Mouse (Mus musculus) heart, embryonic 14.5 days (tissue): Measurements from ENCODE around the gene Actr1b. TPM values are rescaled to one million over a fixed set of nuclear protein-coding genes. Genes with fewer than 3 reads are reported as not detected.

Source experiments
- ATAC-seq: fragments of 200-750 bp; cut with Nextera tagmentation; 2 replicates; pipeline ENCODE4 v1.8.0; 2017; ENCODE audit warnings: low read depth, moderate TSS enrichment; ENCODE audit not compliant: insufficient number of reproducible peaks, insufficient read depth, low FRiP score
- H3K27ac ChIP-seq, 2 experiments: fragments of 200-500 bp in 1 of 2; fragments of 300-500 bp in 1 of 2; sonication (generic) in 1 of 2; replicated peaks in 1 of 2; 2 replicates each; pipeline ENCODE4 v1.5.1; 2012 to 2014; ENCODE audit warnings: low read depth in 2 of 2, low read length in 2 of 2, control low read depth in 1 of 2, mild to moderate bottlenecking in 1 of 2, mixed read lengths in 1 of 2; ENCODE audit not compliant: control insufficient read depth in 1 of 2, insufficient read depth in 1 of 2
- H3K27me3 ChIP-seq: fragments of 300-500 bp; sonication (generic); 2 replicates; pipeline ENCODE4 v1.6.1; 2014; ENCODE audit warnings: mild to moderate bottlenecking, low read length, control low read depth; ENCODE audit not compliant: control insufficient read depth, insufficient read depth
- H3K36me3 ChIP-seq: fragments of 300-500 bp; sonication (generic); 2 replicates; pipeline ENCODE4 v1.6.1; 2014; ENCODE audit warnings: mild to moderate bottlenecking, control low read depth, low read length, mixed read lengths; ENCODE audit not compliant: control insufficient read depth, insufficient read depth
- H3K4me1 ChIP-seq, 2 experiments: fragments of 200-500 bp in 1 of 2; fragments of 300-500 bp in 1 of 2; sonication (generic) in 1 of 2; 2 replicates each; pipeline ENCODE4 v1.6.1; 2012 to 2014; ENCODE audit warnings: low read length in 2 of 2, control low read depth in 1 of 2, mixed read lengths in 1 of 2; ENCODE audit not compliant: control insufficient read depth in 2 of 2, insufficient read depth in 2 of 2
- H3K4me2 ChIP-seq: fragments of 300-500 bp; sonication (generic); 2 replicates; pipeline ENCODE4 v1.6.1; 2014; ENCODE audit warnings: mild to moderate bottlenecking, low read length
- H3K4me3 ChIP-seq, 2 experiments: fragments of 200-500 bp in 1 of 2; fragments of 300-500 bp in 1 of 2; sonication (generic) in 1 of 2; 2 replicates each; pipeline ENCODE4 v1.5.1; 2012 to 2014; ENCODE audit warnings: low read length in 2 of 2, mild to moderate bottlenecking in 2 of 2, control low read depth in 1 of 2, low read depth in 1 of 2, moderate library complexity in 1 of 2; ENCODE audit not compliant: control insufficient read depth in 1 of 2, insufficient read depth in 1 of 2
- H3K9ac ChIP-seq: fragments of 300-500 bp; sonication (generic); 2 replicates; pipeline ENCODE4 v1.6.1; 2014; ENCODE audit warnings: mild to moderate bottlenecking, low read length
- H3K9me3 ChIP-seq: fragments of 300-500 bp; sonication (generic); 2 replicates; pipeline ENCODE4 v1.6.1; 2016; ENCODE audit warnings: low read length, control low read depth; ENCODE audit not compliant: control insufficient read depth
- WGBS: fragments of 180-500 bp; shearing (Covaris S2); extraction: QIAGEN DNeasy Blood & Tissue Kit; methylation state at CpG from one replicate; pipeline ENCODE4 v1.1.7; 2014; 5-methylcytosine and 5-hydroxymethylcytosine counted together
- polyA plus RNA-seq: library from polyadenylated mRNA; unstranded; fragments of >200 nt; fragmentation: Nextera tagmentation; extraction: Ambion mirVana; gene quantifications from 2 replicates; pipeline ENCODE4 v1.2.1, GENCODE M21; 2014

Actr1b gene
- polyA plus RNA-seq, 1 experiment from 2014 or later = 74.4 TPM

DNA sequence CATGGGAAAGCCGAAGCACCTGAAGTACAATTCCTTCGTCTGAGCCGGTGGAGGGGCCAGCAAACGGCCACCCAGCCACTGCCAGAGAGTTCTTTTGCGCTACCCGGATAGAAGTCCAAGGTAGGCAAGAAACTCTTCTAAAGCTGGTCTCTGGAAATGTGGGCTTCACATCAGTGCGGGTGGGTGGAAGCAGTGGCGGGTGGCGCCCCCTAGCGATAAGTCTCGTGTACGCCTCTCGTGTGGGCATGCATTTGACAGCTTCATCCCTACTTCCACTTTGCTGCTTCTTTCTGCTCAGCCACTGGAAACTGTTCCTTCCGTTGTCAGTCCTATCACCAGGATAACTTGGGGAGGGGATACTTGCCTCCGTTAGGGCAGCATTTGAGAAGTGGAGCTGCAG lies 32.2 kb upstream of the Actr1b start:
- Histone ChIP-seq H3K4me2 (no peak overlapping the region), H3K4me3 (no peak overlapping the region), H3K36me3 (no peaks in the 10 kb centered on the region), H3K9ac (no peak overlapping the region), H3K27me3 (no peaks in the 10 kb centered on the region; the same call in 1 of the 2 replicates), H3K27ac (no peak overlapping the region), H3K4me1 (peaks cover 0 to 3% of the 10 kb centered on the region in 2 experiments; a peak in 2 of 4 replicates), H3K9me3 (0 out of 2 replicates have a peak, but pooled peaks cover 3% of the 10 kb centered on the region)
- WGBS = 45% methylated on average over 15 of the region's 15 CpGs
- ATAC-seq = no peak

DNA sequence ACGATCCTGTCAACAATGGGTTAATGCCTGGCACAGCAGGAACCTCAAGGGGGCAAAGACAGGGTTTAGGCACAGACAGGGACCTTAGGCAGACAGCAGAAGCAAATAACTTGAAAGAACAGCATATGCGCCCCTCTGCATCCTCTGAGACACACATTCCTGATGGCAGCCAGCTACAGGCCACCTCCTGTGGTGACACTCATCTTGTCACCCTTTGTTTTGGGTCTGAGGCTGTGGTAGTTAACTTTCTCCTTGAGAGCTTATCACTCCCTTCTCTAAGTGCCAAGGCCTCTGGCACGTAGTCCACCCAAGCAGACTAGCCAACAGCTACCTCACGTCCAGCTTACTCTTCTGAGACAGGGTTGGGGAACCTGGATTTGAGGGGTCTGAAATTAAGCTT lies 31.4 kb upstream of the Actr1b start:
- no peak overlapping the region for H3K9ac ChIP-seq
- H3K4me1 ChIP-seq = peaks cover 0 to 3% of the 10 kb centered on the region in 2 experiments; a peak in 2 of 4 replicates
- H3K27ac ChIP-seq = no peak overlapping the region
- 0 out of 2 replicates have a peak, but pooled peaks cover 3% of the 10 kb centered on the region for H3K9me3 ChIP-seq
- no peaks in the 10 kb centered on the region; the same call in 1 of the 2 replicates for H3K27me3 ChIP-seq
- WGBS = 44% methylated on average over 4 of the region's 4 CpGs
- H3K36me3 ChIP-seq = no peaks in the 10 kb centered on the region
- no peak overlapping the region for H3K4me3 ChIP-seq
- no peak overlapping the region for H3K4me2 ChIP-seq
- ATAC-seq = no peak

- Histone ChIP-seq H3K36me3 (no peaks in the 10 kb centered on the region), H3K27me3 (no peaks in the 10 kb centered on the region; the same call in 1 of the 2 replicates), H3K4me3 (peak overlapping the region in 1 of 2 experiments; percentile 21; a peak in 2 of 4 replicates), H3K4me2 (peak overlapping the region; percentile 38), H3K9ac (no peak overlapping the region), H3K27ac (no peak overlapping the region), H3K9me3 (0 out of 2 replicates have a peak, but pooled peaks cover 3% of the 10 kb centered on the region), H3K4me1 (peaks cover 0 to 3% of the 10 kb centered on the region in 2 experiments; a peak in 2 of 4 replicates)
- no peak; the same call in none of the 2 replicates for ATAC-seq
- 29% methylated on average over 17 of the region's 17 CpGs for WGBS
These were observed 30.2 kb upstream of the Actr1b start for GRCm38 (mm10) chr1:36744268-36744944.

- H3K9ac ChIP-seq = no peak overlapping the region
- no peak overlapping the region for H3K4me3 ChIP-seq
These were observed 28.8 kb upstream of the Actr1b start for GRCm38 (mm10) chr1:36743046-36743445.

DNA sequence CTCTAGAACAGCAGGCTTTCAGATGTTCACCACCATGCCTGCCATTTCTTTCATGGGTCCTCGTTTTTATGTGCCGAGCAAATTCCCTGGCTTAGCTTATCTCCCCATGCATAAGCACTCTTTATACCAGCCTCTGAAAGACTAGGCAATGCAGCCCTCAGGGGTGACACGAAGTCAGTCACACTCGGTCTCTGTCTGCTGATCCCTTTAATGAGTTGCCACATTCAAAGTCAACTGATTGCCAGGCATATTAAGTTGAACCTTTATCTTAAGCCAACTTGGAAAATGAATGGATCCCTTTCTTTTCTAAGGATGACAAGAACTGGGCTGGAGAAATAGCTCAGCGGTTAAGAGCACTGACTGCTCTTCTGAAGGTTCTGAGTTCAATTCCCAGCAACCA lies 25.0 kb upstream of the Actr1b start:
- Histone ChIP-seq H3K4me1 (no peaks in the 10 kb centered on the region; a peak in 1 of 4 replicates), H3K9me3 (no peaks in the 10 kb centered on the region), H3K36me3 (no peaks in the 10 kb centered on the region), H3K4me3 (no peak overlapping the region), H3K27ac (no peak overlapping the region), H3K9ac (no peak overlapping the region), H3K27me3 (no peaks in the 10 kb centered on the region), H3K4me2 (no peak overlapping the region)
- WGBS = 53% methylated on average over 5 of the region's 5 CpGs
- ATAC-seq = no peak

More at GRCm38 (mm10) chr1:36743046-36743445, 28.8 kb upstream of the Actr1b start:
- H3K27me3 ChIP-seq = no peaks in the 10 kb centered on the region; the same call in 1 of the 2 replicates
- peaks cover 0 to 3% of the 10 kb centered on the region in 2 experiments; a peak in 2 of 4 replicates for H3K4me1 ChIP-seq
- ATAC-seq = no peak
- H3K9me3 ChIP-seq = no peaks in the 10 kb centered on the region
- no peaks in the 10 kb centered on the region for H3K36me3 ChIP-seq
- no peak overlapping the region for H3K4me2 ChIP-seq
- H3K27ac ChIP-seq = no peak overlapping the region
- 65% methylated on average over 9 of the region's 9 CpGs for WGBS

GRCm38 (mm10) chr1:36737300-36737699 lies 23.1 kb upstream of the Actr1b start:
- 15% methylated on average over 4 of the region's 4 CpGs for WGBS
- Histone ChIP-seq H3K4me3 (no peak overlapping the region), H3K27ac (no peak overlapping the region), H3K4me2 (no peak overlapping the region), H3K27me3 (no peaks in the 10 kb centered on the region), H3K9me3 (no peaks in the 10 kb centered on the region), H3K36me3 (no peaks in the 10 kb centered on the region), H3K4me1 (no peaks in the 10 kb centered on the region), H3K9ac (no peak overlapping the region)
- ATAC-seq = no peak; the same call in 1 of the 2 replicates

- Histone ChIP-seq H3K4me2 (no peak overlapping the region), H3K4me1 (no peaks in the 10 kb centered on the region), H3K36me3 (no peaks in the 10 kb centered on the region), H3K27me3 (no peaks in the 10 kb centered on the region), H3K9me3 (no peaks in the 10 kb centered on the region), H3K27ac (no peak overlapping the region), H3K9ac (no peak overlapping the region), H3K4me3 (no peak overlapping the region)
- WGBS = 88% methylated on average over 4 of the region's 4 CpGs
- no peak for ATAC-seq
These were observed 9.8 kb upstream of the Actr1b start for GRCm38 (mm10) chr1:36724057-36724431.
